Mouse (Mus musculus) midbrain, postnatal 0 days (tissue): ENCODE data around the gene Eml5. TPM values are rescaled to one million over a fixed set of nuclear protein-coding genes. Genes with fewer than 3 reads are reported as not detected.

Experiments used
- ATAC-seq: fragments of 200-750 bp; cut with Nextera tagmentation; 2 replicates; pipeline ENCODE4 v1.8.0; 2017; ENCODE audit warnings: moderate number of reproducible peaks, mild to moderate bottlenecking, moderate TSS enrichment, moderate library complexity; ENCODE audit not compliant: low FRiP score
- DNase-seq: peaks from one replicate; pipeline ENCODE4 v3.0.0-alpha.2; 2015; ENCODE audit warnings: low spot score
- H3K27ac ChIP-seq: fragments of 300-500 bp; sonication (generic); 2 replicates; pipeline ENCODE4 v1.5.1; 2014; ENCODE audit warnings: low read depth, mild to moderate bottlenecking, low read length, mixed read lengths
- H3K27me3 ChIP-seq: fragments of 300-500 bp; sonication (generic); 2 replicates; pipeline ENCODE4 v1.6.1; 2014; ENCODE audit warnings: low read length, control low read depth, mixed read lengths; ENCODE audit not compliant: insufficient read depth
- H3K36me3 ChIP-seq: fragments of 300-500 bp; sonication (generic); 2 replicates; pipeline ENCODE4 v1.6.1; 2014; ENCODE audit warnings: low read length, control low read depth, mixed read lengths; ENCODE audit not compliant: insufficient read depth
- H3K4me1 ChIP-seq: fragments of 300-500 bp; sonication (generic); 2 replicates; pipeline ENCODE4 v1.6.1; 2014; ENCODE audit warnings: mild to moderate bottlenecking, control low read depth, antibody characterized with exemption, low read length, mixed read lengths; ENCODE audit not compliant: insufficient read depth
- H3K4me2 ChIP-seq: fragments of 300-500 bp; sonication (generic); 2 replicates; pipeline ENCODE4 v1.6.1; 2014; ENCODE audit warnings: low read depth, mild to moderate bottlenecking, low read length, mixed read lengths; ENCODE audit not compliant: poor library complexity, severe bottlenecking
- H3K4me3 ChIP-seq: fragments of 300-500 bp; sonication (generic); 2 replicates; pipeline ENCODE4 v1.5.1; 2014; ENCODE audit warnings: low read depth, mild to moderate bottlenecking, low read length, moderate library complexity
- H3K9ac ChIP-seq: fragments of 300-500 bp; sonication (generic); replicated peaks from 2 replicates; pipeline ENCODE4 v1.6.1; 2014; ENCODE audit warnings: mild to moderate bottlenecking, low read length, moderate library complexity, mixed read lengths; ENCODE audit not compliant: poor library complexity, severe bottlenecking
- H3K9me3 ChIP-seq: fragments of 300-500 bp; sonication (generic); 2 replicates; pipeline ENCODE4 v1.6.1; 2016; ENCODE audit warnings: low read length, control low read depth
- CTCF ChIP-seq: IDR thresholded peaks from 2 replicates; pipeline ENCODE4 v1.5.1; 2016; ENCODE audit warnings: antibody characterized with exemption, mild to moderate bottlenecking
- WGBS: fragments of 180-500 bp; shearing (Covaris S2); extraction: QIAGEN DNeasy Blood & Tissue Kit; methylation state at CpG from one replicate; pipeline ENCODE4 v1.1.7; 2014; 5-methylcytosine and 5-hydroxymethylcytosine counted together
- polyA plus RNA-seq: library from polyadenylated mRNA; unstranded; fragments of >200 nt; fragmentation: Nextera tagmentation; extraction: Ambion mirVana; gene quantifications from 2 replicates; pipeline ENCODE4 v1.2.1, GENCODE M21; 2015
- total RNA-seq: library from RNA; depleted of rRNA; stranded (reverse); fragments of >200 nt; gene quantifications from 2 replicates; pipeline ENCODE4 v1.2.3, GENCODE M21; 2014

Gene Eml5
- total and polyA plus RNA-seq, 2 experiments from 2014 or later: 13.4 to 28.3 TPM

- no peaks in the 10 kb centered on the region for H3K27me3 ChIP-seq
- no peaks in the 10 kb centered on the region for H3K9me3 ChIP-seq
- H3K4me1 ChIP-seq: no peaks in the 10 kb centered on the region
- DNase-seq: no peak
- H3K4me2 ChIP-seq: no peak overlapping the region
- no peaks in the 10 kb centered on the region for H3K36me3 ChIP-seq
- TF ChIP-seq CTCF: no peak
- no peak for ATAC-seq
- H3K4me3 ChIP-seq: no peak overlapping the region
- no peak overlapping the region for H3K9ac ChIP-seq
- WGBS: 48% methylated on average over 5 of the region's 5 CpGs
- H3K27ac ChIP-seq: no peak overlapping the region
Measured at GRCm38 (mm10) chr12:98881796-98882195, 19.5 kb downstream of the Eml5 start.

- Histone ChIP-seq H3K9me3 (no peaks in the 10 kb centered on the region), H3K27ac (no peak overlapping the region), H3K4me1 (no peaks in the 10 kb centered on the region), H3K36me3 (no peaks in the 10 kb centered on the region), H3K4me3 (no peak overlapping the region), H3K4me2 (no peak overlapping the region), H3K9ac (no peak overlapping the region), H3K27me3 (no peaks in the 10 kb centered on the region)
- TF ChIP-seq CTCF: no peak
- no peak for DNase-seq
- WGBS: 17% methylated on average over 1 of the region's 1 CpGs
- no peak for ATAC-seq
Measured at GRCm38 (mm10) chr12:98878693-98879092, 22.6 kb downstream of the Eml5 start.

GRCm38 (mm10) chr12:98875216-98875615 lies 26.1 kb downstream of the Eml5 start:
- Histone ChIP-seq H3K36me3 (0 out of 2 replicates have a peak, but pooled peaks cover 1% of the 10 kb centered on the region), H3K4me1 (no peaks in the 10 kb centered on the region), H3K9ac (no peak overlapping the region), H3K27ac (no peak overlapping the region), H3K4me3 (no peak overlapping the region), H3K4me2 (no peak overlapping the region), H3K27me3 (no peaks in the 10 kb centered on the region), H3K9me3 (no peaks in the 10 kb centered on the region)
- WGBS: 66% methylated on average over 2 of the region's 2 CpGs
- no peak for ATAC-seq
- DNase-seq: no peak
- TF ChIP-seq CTCF: no peak

- H3K4me3 ChIP-seq: no peak overlapping the region
- no peak for TF ChIP-seq CTCF
- WGBS: 96% methylated on average over 10 of the region's 10 CpGs
- no peaks in the 10 kb centered on the region for H3K9me3 ChIP-seq
- H3K4me2 ChIP-seq: no peak overlapping the region
- no peaks in the 10 kb centered on the region for H3K27me3 ChIP-seq
- no peak overlapping the region for H3K27ac ChIP-seq
- H3K9ac ChIP-seq: no peak overlapping the region
- ATAC-seq (no peak), DNase-seq (no peak)
- H3K4me1 ChIP-seq: no peaks in the 10 kb centered on the region
- 0 out of 2 replicates have a peak, but pooled peaks cover 10% of the 10 kb centered on the region for H3K36me3 ChIP-seq
Measured at GRCm38 (mm10) chr12:98872836-98873235, 28.4 kb downstream of the Eml5 start.

GRCm38 (mm10) chr12:98863436-98863835 lies 37.8 kb downstream of the Eml5 start:
- WGBS: 96% methylated on average over 4 of the region's 4 CpGs
- Histone ChIP-seq H3K9ac (no peak overlapping the region), H3K27ac (no peak overlapping the region), H3K4me2 (no peak overlapping the region), H3K36me3 (peaks cover 17% of the 10 kb centered on the region), H3K9me3 (no peaks in the 10 kb centered on the region), H3K27me3 (no peaks in the 10 kb centered on the region), H3K4me3 (no peak overlapping the region), H3K4me1 (no peaks in the 10 kb centered on the region)
- no peak for DNase-seq
- no peak for ATAC-seq
- no peak for TF ChIP-seq CTCF

- no peak for TF ChIP-seq CTCF
- Histone ChIP-seq H3K36me3 (peaks cover 18% of the 10 kb centered on the region), H3K27ac (no peak overlapping the region), H3K9me3 (no peaks in the 10 kb centered on the region), H3K4me2 (no peak overlapping the region), H3K9ac (no peak overlapping the region), H3K4me3 (no peak overlapping the region), H3K27me3 (no peaks in the 10 kb centered on the region), H3K4me1 (no peaks in the 10 kb centered on the region)
- DNase-seq (no peak), ATAC-seq (no peak)
- 89% methylated on average over 2 of the region's 2 CpGs for WGBS
Measured at GRCm38 (mm10) chr12:98860316-98860715, 41.0 kb downstream of the Eml5 start.
